Mouse (Mus musculus) heart, adult 2 months (tissue): ENCODE measurements at regions not wholly inside any gene's neighbourhood (a gene's known extent, or its start where the extent isn't known, plus 50 kb on each side); places are given as distances from the start of the nearest gene placed in this dataset.

Experiments used
- DNase-seq, 2 experiments: peaks; one replicate each; pipeline ENCODE4 v3.0.0; 2021
- H3K27ac ChIP-seq: fragments of 200-600 bp; 2 replicates; pipeline ENCODE4 v1.8.1; 2022
- H3K27me3 ChIP-seq: fragments of 200-500 bp; 2 replicates; pipeline ENCODE4 v1.6.1; 2012; ENCODE audit warnings: mild to moderate bottlenecking, low read length, inconsistent platforms, mixed read lengths; ENCODE audit not compliant: control insufficient read depth, insufficient read depth
- H3K36me3 ChIP-seq: fragments of 200-500 bp; 2 replicates; pipeline ENCODE4 v1.6.1; 2012; ENCODE audit warnings: low read length, inconsistent platforms; ENCODE audit not compliant: control insufficient read depth, insufficient read depth
- H3K4me1 ChIP-seq: fragments of 200-500 bp; 2 replicates; pipeline ENCODE4 v1.6.1; 2011; ENCODE audit warnings: low read length; ENCODE audit not compliant: control insufficient read depth, insufficient read depth
- H3K4me3 ChIP-seq: fragments of 200-600 bp; 2 replicates; pipeline ENCODE4 v1.8.1; 2022
- H3K79me2 ChIP-seq: fragments of 200-500 bp; replicated peaks from 2 replicates; pipeline ENCODE4 v1.6.1; 2012; ENCODE audit warnings: mild to moderate bottlenecking, inconsistent platforms, low read length, moderate library complexity, mixed read lengths; ENCODE audit not compliant: control insufficient read depth, insufficient read depth
- H3K9ac ChIP-seq: fragments of 200-500 bp; 2 replicates; pipeline ENCODE4 v1.6.1; 2012; ENCODE audit warnings: low read depth, mild to moderate bottlenecking, control low read depth, inconsistent platforms, low read length, mixed read lengths
- CTCF ChIP-seq: fragments of 200-600 bp; IDR thresholded peaks from 2 replicates; pipeline ENCODE4 v1.8.1; 2022; ENCODE audit warnings: antibody characterized with exemption, mild to moderate bottlenecking, moderate library complexity
- EP300 ChIP-seq: fragments of 200-500 bp; IDR thresholded peaks from 2 replicates; pipeline ENCODE4 v1.6.1; 2011; ENCODE audit warnings: low read depth, low read length, control low read depth; ENCODE audit not compliant: insufficient read depth
- POLR2A ChIP-seq: fragments of 200-500 bp; IDR thresholded peaks from 2 replicates; pipeline ENCODE4 v1.6.1; 2011; ENCODE audit warnings: mild to moderate bottlenecking, low read depth, low read length, control low read depth; ENCODE audit not compliant: insufficient read depth
- WGBS: fragments of 180-500 bp; shearing (Covaris S2); methylation state at CpG from one replicate; pipeline ENCODE4 v1.1.7; 2018; 5-methylcytosine and 5-hydroxymethylcytosine counted together
- intact Hi-C: fragments of 180-260 bp; cut with DNase I; formaldehyde crosslinking; loops from one replicate; pipeline ENCODE4 v1.15.1; 2025
- microRNA-seq, 2 experiments: library from miRNA; unstranded; fragments of <30 nt; microRNA quantifications; one replicate each; pipeline ENCODE4 v1.2.0; 2021

DNA sequence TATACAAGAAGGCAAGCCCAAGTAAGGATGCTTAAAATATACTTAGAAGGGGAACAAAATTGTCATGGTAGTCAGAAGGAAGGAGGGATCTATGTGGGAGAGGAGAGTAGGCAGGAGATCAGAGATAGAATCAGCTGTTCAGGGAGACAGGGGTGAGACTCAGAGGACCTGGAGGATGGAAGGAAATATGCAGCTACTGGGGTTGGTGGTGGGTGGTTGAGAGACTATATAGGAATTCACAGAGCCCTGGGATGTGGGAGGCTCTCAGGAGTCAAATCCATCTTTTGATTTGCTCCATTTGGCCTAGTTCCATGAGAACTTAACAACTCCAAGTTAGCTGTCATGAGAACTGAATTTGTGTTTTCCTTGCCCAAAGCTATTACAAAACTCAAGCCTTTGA lies 481.9 kb upstream of the Ndn start:
- intact Hi-C loops = no loop called here
- no peak overlapping the region for H3K4me3 ChIP-seq
- H3K79me2 ChIP-seq = no peaks in the 10 kb centered on the region
- H3K36me3 ChIP-seq = no peaks in the 10 kb centered on the region
- no peak overlapping the region for H3K27ac ChIP-seq
- H3K27me3 ChIP-seq = no peaks in the 10 kb centered on the region
- TF ChIP-seq CTCF (no peak), EP300 (no peak), POLR2A (no peak)
- no peaks in the 10 kb centered on the region for H3K4me1 ChIP-seq
- H3K9ac ChIP-seq = no peak overlapping the region
- no peak for DNase-seq

DNA sequence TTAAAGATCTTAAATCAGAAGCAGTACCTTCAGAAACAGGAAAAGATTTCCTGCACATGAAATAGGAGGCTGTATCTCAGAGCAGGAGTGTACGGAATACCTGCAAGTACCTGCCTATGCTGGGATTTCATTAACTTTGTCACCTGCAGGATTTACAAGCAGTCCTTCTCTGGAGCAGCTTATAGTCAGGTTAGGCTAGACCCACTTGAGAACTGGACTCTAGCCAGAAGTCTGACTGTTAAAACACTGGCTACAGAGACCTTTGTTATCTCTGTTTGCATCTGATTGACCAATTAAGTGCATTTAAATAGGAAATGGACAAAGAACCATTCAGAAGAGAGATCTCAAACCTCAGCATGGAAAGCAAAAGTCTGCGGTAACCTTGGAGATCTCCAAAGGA lies 480.0 kb upstream of the Ndn start:
- no peaks in the 10 kb centered on the region for H3K79me2 ChIP-seq
- intact Hi-C loops = no loop called here
- no peak for TF ChIP-seq POLR2A
- TF ChIP-seq CTCF = no peak
- no peak for TF ChIP-seq EP300
- no peak overlapping the region for H3K4me3 ChIP-seq
- no peak overlapping the region for H3K9ac ChIP-seq
- no peak overlapping the region for H3K27ac ChIP-seq
- H3K36me3 ChIP-seq = no peaks in the 10 kb centered on the region
- DNase-seq = no peak
- H3K4me1 ChIP-seq = no peaks in the 10 kb centered on the region
- WGBS = 84% methylated on average over 2 of the region's 2 CpGs
- H3K27me3 ChIP-seq = no peaks in the 10 kb centered on the region

DNA sequence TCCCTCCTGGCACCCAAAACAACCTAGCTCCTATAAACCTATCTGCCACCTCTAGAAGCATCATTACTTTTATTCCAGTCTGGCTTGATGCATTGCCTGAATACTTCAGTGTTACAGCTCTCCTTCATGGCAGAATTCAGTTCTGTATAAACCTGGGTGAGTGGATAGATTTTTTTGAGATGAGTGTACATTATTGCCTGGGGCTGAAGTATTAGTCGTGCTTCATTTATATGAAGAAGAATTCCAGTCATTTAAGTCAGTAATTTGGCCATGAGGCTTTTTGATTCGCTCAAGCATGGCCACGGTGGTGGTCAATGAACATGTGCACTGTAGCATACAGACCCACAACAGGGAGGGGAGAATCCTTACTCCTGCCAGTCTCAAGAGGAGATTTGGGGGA lies 470.1 kb upstream of the Ndn start:
- Histone ChIP-seq H3K4me3 (no peak overlapping the region), H3K9ac (no peak overlapping the region), H3K27me3 (no peaks in the 10 kb centered on the region), H3K27ac (no peak overlapping the region), H3K4me1 (no peaks in the 10 kb centered on the region), H3K79me2 (no peaks in the 10 kb centered on the region), H3K36me3 (no peaks in the 10 kb centered on the region)
- DNase-seq = no peak
- WGBS = 75% methylated on average over 3 of the region's 3 CpGs
- no peak for TF ChIP-seq POLR2A
- TF ChIP-seq CTCF = no peak
- TF ChIP-seq EP300 = no peak
- intact Hi-C loops = no loop called here

DNA sequence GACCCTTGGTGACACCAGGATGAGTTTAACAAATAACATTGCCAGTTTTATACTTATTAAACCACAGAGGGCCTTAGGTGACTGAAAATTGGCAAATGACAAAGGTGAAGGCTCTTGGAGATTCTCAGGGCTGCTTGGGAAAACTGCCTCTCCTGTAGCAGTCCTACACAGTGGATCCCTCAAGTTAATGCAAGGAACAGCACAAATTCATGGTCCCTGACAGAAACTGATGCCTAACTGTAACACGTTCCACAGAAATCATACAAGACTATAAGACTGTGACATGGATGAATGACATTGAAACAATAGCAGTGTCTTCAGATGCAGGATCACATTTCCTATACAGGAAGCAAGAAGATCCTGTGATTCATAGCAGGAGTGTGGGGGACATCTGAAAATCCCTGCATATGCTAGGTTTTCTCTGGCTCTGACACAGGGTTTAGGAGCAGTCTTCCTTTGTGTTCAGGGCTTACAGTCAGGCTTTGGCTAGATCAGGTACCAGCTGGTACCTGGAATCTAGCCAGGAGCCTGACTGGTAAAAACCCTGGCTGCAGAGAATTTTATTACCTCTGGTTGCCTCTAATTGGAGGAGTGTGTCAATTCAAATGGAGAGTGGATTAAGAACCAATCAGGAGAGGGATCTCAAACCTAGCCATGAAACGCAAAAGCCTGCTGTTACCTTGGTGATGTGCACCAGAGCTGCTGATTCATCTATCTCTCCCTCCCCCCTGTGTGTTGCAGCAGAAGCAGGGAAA lies 468.9 kb upstream of the Ndn start:
- no peaks in the 10 kb centered on the region for H3K4me1 ChIP-seq
- no peak overlapping the region for H3K9ac ChIP-seq
- no peak overlapping the region for H3K27ac ChIP-seq
- intact Hi-C loops = no loop called here
- TF ChIP-seq EP300 = no peak
- no peak for TF ChIP-seq POLR2A
- no peak for TF ChIP-seq CTCF
- no peaks in the 10 kb centered on the region for H3K79me2 ChIP-seq
- H3K36me3 ChIP-seq = no peaks in the 10 kb centered on the region
- WGBS = 35% methylated on average over 2 of the region's 2 CpGs
- H3K27me3 ChIP-seq = no peaks in the 10 kb centered on the region
- no peak overlapping the region for H3K4me3 ChIP-seq
- no peak for DNase-seq

DNA sequence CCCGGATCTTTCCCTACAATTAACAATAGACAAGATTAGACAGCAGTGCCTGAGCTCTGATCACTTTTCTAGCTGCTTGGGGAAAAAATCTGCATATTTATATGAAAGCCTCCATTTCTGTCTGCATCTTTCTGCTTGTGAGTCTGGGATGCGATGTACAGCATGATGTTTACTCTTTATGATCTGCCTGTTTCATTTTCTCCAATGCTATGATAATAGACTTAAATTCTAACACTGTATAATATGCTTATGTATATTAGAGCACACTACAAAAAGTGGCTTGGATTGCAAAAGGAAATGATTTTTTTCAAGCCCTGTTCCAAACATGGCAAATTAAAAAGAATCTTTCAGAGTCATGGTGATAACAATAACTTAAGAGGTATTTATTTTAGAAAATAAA lies 468.3 kb upstream of the Ndn start:
- no peaks in the 10 kb centered on the region for H3K79me2 ChIP-seq
- DNase-seq = no peak
- H3K9ac ChIP-seq = no peak overlapping the region
- TF ChIP-seq POLR2A (no peak), EP300 (no peak), CTCF (no peak)
- intact Hi-C loops = no loop called here
- WGBS = 38% methylated on average over 2 of the region's 2 CpGs
- H3K36me3 ChIP-seq = no peaks in the 10 kb centered on the region
- no peaks in the 10 kb centered on the region for H3K27me3 ChIP-seq
- no peaks in the 10 kb centered on the region for H3K4me1 ChIP-seq
- no peak overlapping the region for H3K4me3 ChIP-seq
- no peak overlapping the region for H3K27ac ChIP-seq

DNA sequence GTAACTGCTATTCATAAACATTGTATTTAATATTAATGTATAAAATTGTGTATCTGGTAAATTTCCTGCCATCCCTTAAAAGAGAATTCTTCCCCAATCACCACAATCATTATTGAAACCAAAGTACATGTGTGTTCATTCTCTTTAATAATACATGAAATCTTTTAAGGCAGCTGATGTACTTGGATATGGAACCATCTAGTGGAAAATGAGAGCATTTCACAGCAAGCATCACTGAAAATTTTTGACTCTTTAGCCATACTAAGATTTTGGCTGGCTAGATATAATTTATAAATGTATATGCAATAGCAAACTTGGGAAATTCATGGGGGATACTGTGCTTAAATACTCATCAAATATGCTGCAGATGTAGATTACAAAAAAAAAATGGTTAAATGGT lies 467.8 kb upstream of the Ndn start:
- Histone ChIP-seq H3K4me1 (no peaks in the 10 kb centered on the region), H3K36me3 (no peaks in the 10 kb centered on the region), H3K27ac (no peak overlapping the region), H3K4me3 (no peak overlapping the region), H3K9ac (no peak overlapping the region), H3K27me3 (no peaks in the 10 kb centered on the region), H3K79me2 (no peaks in the 10 kb centered on the region)
- intact Hi-C loops = no loop called here
- TF ChIP-seq POLR2A (no peak), EP300 (no peak), CTCF (no peak)
- no peak for DNase-seq

Small RNA genes in the stretch of these regions (microRNA-seq; reads per million reads assigned to microRNA genes)
- gene Gm22466 = 0 reads per million in 2 experiments
- 0 reads per million in 2 experiments for gene Gm23490
- 0 reads per million in 2 experiments for gene Gm23873
- gene Gm23917 = 0 reads per million in 2 experiments
- gene Gm23962 = 0 reads per million in 2 experiments
- gene Gm25533 = 0 reads per million in 2 experiments
- 0 reads per million in 2 experiments for gene Mir344
- gene Mir344b = 0 reads per million in 2 experiments
- 0 reads per million in 2 experiments for gene Mir344c
- 0 reads per million in 2 experiments for gene Mir344d-1
- gene Mir344d-2 = 0 reads per million in 2 experiments
- gene Mir344d-3 = 0 to 0.39 reads per million in 2 experiments
- 0 reads per million in 2 experiments for gene Mir344e
- gene Mir344h-1 = 0 reads per million in 2 experiments
- 0 reads per million in 2 experiments for gene Mir344h-2
